16 mouse cellular contexts compared by ENCODE assay signal in the genomic region with DNA sequence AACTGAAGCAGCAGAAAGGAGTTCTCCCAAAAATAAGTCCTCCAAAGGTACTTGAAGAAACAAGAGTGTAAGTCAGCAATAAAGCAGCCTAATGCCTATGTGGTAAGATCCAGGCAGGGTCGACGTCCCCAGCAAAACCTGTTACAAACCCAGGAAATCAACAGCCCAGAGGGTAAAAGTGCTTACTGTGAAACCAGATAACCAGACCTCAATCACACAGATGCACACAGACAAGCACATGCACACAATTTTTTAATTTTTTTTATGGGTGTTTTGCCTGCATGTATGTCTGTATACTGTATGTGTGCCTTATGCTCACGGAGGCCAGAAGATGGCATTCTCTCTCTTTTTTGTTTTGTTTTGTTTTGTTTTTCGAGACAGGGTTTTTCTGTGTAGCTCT. TPM values are rescaled to one million over a fixed set of nuclear protein-coding genes. Genes with fewer than 3 reads are reported as not detected.
DNase-seq lines count a peak whose midpoint lies in the region; ATAC-seq and TF ChIP-seq lines count a peak whose summit lies in the region.
"Had no signal": no experiment of that assay in that cellular context is flagged by ENCODE, and none has a peak within 500 bp of the region (broad histone marks: within the 10 kb centered on the region; RNA-seq: fewer than 3 reads in every experiment).

No protein-coding gene starts in this region.

- no peak overlapping the region for H3K4me3 ChIP-seq in lung, embryonic 14.5 days (ENCODE audit: low read depth, low read length)
- no peak overlapping the region for H3K4me3 ChIP-seq in liver, embryonic 12.5 days
- H3K4me3 ChIP-seq in stomach, postnatal 0 days (ENCODE audit: low read depth, low read length) = no peak overlapping the region
- H3K4me3 ChIP-seq: embryonic facial prominence, embryonic 13.5 days; midbrain, embryonic 10.5 days; neural tube, embryonic 12.5 days had no signal

- TF ChIP-seq EP300 in stomach, postnatal 0 days (optimal IDR thresholded peaks at IDR 0.05) = no peak

- H3K9me3 ChIP-seq in lung, embryonic 14.5 days (ENCODE audit: low read depth, low read length) = no peaks in the 10 kb centered on the region
- H3K9me3 ChIP-seq in liver, embryonic 12.5 days (replicated peaks) = no peaks in the 10 kb centered on the region
- H3K9me3 ChIP-seq in stomach, postnatal 0 days (ENCODE audit: control insufficient read depth, low read length) = no peaks in the 10 kb centered on the region
- H3K9me3 ChIP-seq: embryonic facial prominence, embryonic 13.5 days; midbrain, embryonic 10.5 days; neural tube, embryonic 12.5 days had no signal

- no peak for ATAC-seq in lung, embryonic 14.5 days (ENCODE audit: insufficient read depth)
- peak; percentile 29; the same call in 1 of the 2 replicates for ATAC-seq in common myeloid progenitor, adult 5-6 weeks (replicated peaks; ENCODE audit: low read depth, poor library complexity, severe bottlenecking)
- ATAC-seq in liver, embryonic 12.5 days = peak; percentile 20
- no peak for ATAC-seq in stomach, postnatal 0 days (ENCODE audit: low FRiP score, low TSS enrichment)
- ATAC-seq: CD4-positive, CD25-positive, alpha-beta regulatory T cell, adult 4 months had no signal

- TF ChIP-seq CTCF in lung, embryonic 14.5 days (IDR thresholded peaks at IDR 0.05; ENCODE audit: low read depth) = no peak
- peak; percentile 30 for TF ChIP-seq CTCF in stomach, postnatal 0 days (IDR thresholded peaks at IDR 0.05; ENCODE audit: low read depth)

- 78% methylated on average over 4 of the region's 4 CpGs for WGBS in lung, embryonic 14.5 days
- 53% methylated on average over 4 of the region's 4 CpGs for WGBS in liver, embryonic 12.5 days (ENCODE audit: insufficient replicate concordance)
- 78% methylated on average over 4 of the region's 4 CpGs for WGBS in stomach, postnatal 0 days

- H3K36me3 ChIP-seq in lung, embryonic 14.5 days (ENCODE audit: insufficient read depth) = peaks cover 61% of the 10 kb centered on the region
- peaks cover 59% of the 10 kb centered on the region for H3K36me3 ChIP-seq in liver, embryonic 12.5 days
- H3K36me3 ChIP-seq in stomach, postnatal 0 days (ENCODE audit: control insufficient read depth, insufficient read depth, low read length) = peaks cover 17% of the 10 kb centered on the region; the same call in 1 of the 2 replicates

- H3K9ac ChIP-seq in lung, embryonic 14.5 days = no peak overlapping the region
- H3K9ac ChIP-seq in liver, embryonic 12.5 days = no peak overlapping the region
- H3K9ac ChIP-seq in stomach, postnatal 0 days (ENCODE audit: low read length) = no peak overlapping the region
- H3K9ac ChIP-seq: embryonic facial prominence, embryonic 13.5 days; liver, embryonic 14.5 days; neural tube, embryonic 12.5 days had no signal

- peak overlapping the region; percentile 55; the same call in 1 of the 2 replicates for H3K27ac ChIP-seq in lung, embryonic 14.5 days (ENCODE audit: low read depth)
- H3K27ac ChIP-seq in liver, embryonic 12.5 days = 0 out of 2 replicates have a peak overlapping the region, but pooled peaks have one; percentile 3
- H3K27ac ChIP-seq in stomach, postnatal 0 days (replicated peaks) = no peak overlapping the region
- H3K27ac ChIP-seq: embryonic facial prominence, embryonic 13.5 days; liver, embryonic 14.5 days; midbrain, embryonic 10.5 days; neural tube, embryonic 12.5 days had no signal

- no peak overlapping the region for H3K4me2 ChIP-seq in lung, embryonic 14.5 days
- no peak overlapping the region for H3K4me2 ChIP-seq in liver, embryonic 12.5 days
- H3K4me2 ChIP-seq in stomach, postnatal 0 days (replicated peaks; ENCODE audit: low read depth) = no peak overlapping the region
- H3K4me2 ChIP-seq: embryonic facial prominence, embryonic 13.5 days; neural tube, embryonic 12.5 days had no signal

- no peak for DNase-seq in lung, embryonic 14.5 days
- no peak for DNase-seq in lung, postnatal 25 days (ENCODE audit: low spot score)
- DNase-seq in stomach, postnatal 0 days (ENCODE audit: low spot score) = no peak
- no peak for DNase-seq in MN1 (ENCODE audit: low spot score)
- DNase-seq in layer of hippocampus, postnatal 36 days = no peak
- DNase-seq: adrenal gland, postnatal 10 days; cerebellum, adult 18-20 months; gastrocnemius, postnatal 10 days; kidney, postnatal 36 days had no signal

- no peaks in the 10 kb centered on the region for H3K27me3 ChIP-seq in lung, embryonic 14.5 days (ENCODE audit: insufficient read depth, low read length)
- H3K27me3 ChIP-seq in liver, embryonic 12.5 days (replicated peaks) = no peaks in the 10 kb centered on the region
- H3K27me3 ChIP-seq in stomach, postnatal 0 days (ENCODE audit: control insufficient read depth, insufficient read depth, low read length) = no peaks in the 10 kb centered on the region
- H3K27me3 ChIP-seq: embryonic facial prominence, embryonic 13.5 days; neural tube, embryonic 12.5 days had no signal

- H3K4me1 ChIP-seq in lung, embryonic 14.5 days (ENCODE audit: insufficient read depth) = peaks cover 5% of the 10 kb centered on the region; the same call in 1 of the 2 replicates
- H3K4me1 ChIP-seq in liver, embryonic 12.5 days = peaks cover 19% of the 10 kb centered on the region; the same call in 1 of the 2 replicates
- no peaks in the 10 kb centered on the region for H3K4me1 ChIP-seq in stomach, postnatal 0 days (replicated peaks; ENCODE audit: control insufficient read depth, insufficient read depth)
- H3K4me1 ChIP-seq: embryonic facial prominence, embryonic 13.5 days; neural tube, embryonic 12.5 days had no signal

RNA-seq across cellular contexts. Expression of a gene that starts 25.5 kb away (rescaled TPM):
- polyA plus RNA-seq in lung, embryonic 14.5 days (2014; fragmentation: Nextera tagmentation; extraction: Ambion mirVana) = 44.0 and 47.1 TPM in 2 replicates
- 37.1 and 52.5 TPM in 2 replicates for total RNA-seq in common myeloid progenitor, adult 5-6 weeks (2017)
- polyA plus RNA-seq in liver, embryonic 12.5 days (2016; fragmentation: Nextera tagmentation; extraction: Ambion mirVana) = 23.6 and 24.9 TPM in 2 replicates
- polyA plus RNA-seq in stomach, postnatal 0 days (2015; fragmentation: Nextera tagmentation; extraction: Ambion mirVana) = 14.5 and 16.6 TPM in 2 replicates
- 10 to 100 TPM; 19.7 to 22.6 TPM for total RNA-seq in layer of hippocampus, postnatal 36 days (2021)

RNA-seq across cellular contexts. Expression of a gene that starts 35.3 kb away (rescaled TPM):
- polyA plus RNA-seq in lung, embryonic 14.5 days (2014; fragmentation: Nextera tagmentation; extraction: Ambion mirVana) = 21.9 and 23.9 TPM in 2 replicates
- total RNA-seq in common myeloid progenitor, adult 5-6 weeks (2017) = 27.2 and 33.7 TPM in 2 replicates
- 13.5 and 14.2 TPM in 2 replicates for polyA plus RNA-seq in liver, embryonic 12.5 days (2016; fragmentation: Nextera tagmentation; extraction: Ambion mirVana)
- 6.0 and 6.4 TPM in 2 replicates for polyA plus RNA-seq in stomach, postnatal 0 days (2015; fragmentation: Nextera tagmentation; extraction: Ambion mirVana)
- 10 to 100 TPM; 11.5 to 13.7 TPM for total RNA-seq in layer of hippocampus, postnatal 36 days (2021)

Comparison
In these comparisons a context has a peak if more than half of its experiments do, and no peak if none do; other contexts are left out.
1. ATAC-seq: peak in common myeloid progenitor, adult 5-6 weeks (single experiment) and liver, embryonic 12.5 days (single experiment); none in lung, embryonic 14.5 days (single experiment) and stomach, postnatal 0 days (single experiment).